Mouse (Mus musculus) c-Kit-positive CD71-positive TER-119-negative erythroid progenitor cells, embryonic 14.5 days (primary cell): ENCODE data around the gene Zfp300.

Source experiments
- DNase-seq: peaks from one replicate; pipeline ENCODE4 v3.0.0-alpha.2; 2013; ENCODE audit warnings: low read depth

The Zfp300 gene

GRCm38 (mm10) chrX:21088983-21089866 is at the start of gene Zfp300:
Zfp300 (minus strand) TSS chrX:21089527.
- DNase-seq: peak; percentile 40

- DNase-seq: no peak
Observed at GRCm38 (mm10) chrX:21115520-21115919, 26.2 kb upstream of the Zfp300 start, which contains the start of gene Ssxa1. Ssxa1 (plus strand) TSS chrX:21115820.

- no peak for DNase-seq
Observed at GRCm38 (mm10) chrX:21089867-21090239, 526 bp upstream of the Zfp300 start.

- no peak for DNase-seq
Observed at GRCm38 (mm10) chrX:21088645-21088982, 713 bp downstream of the Zfp300 start.

- no peak for DNase-seq
Observed at GRCm38 (mm10) chrX:21068106-21068505, 21.2 kb downstream of the Zfp300 start, which contains the start of gene Spaca5. Spaca5 (plus strand) TSS chrX:21068406.

GRCm38 (mm10) chrX:21062544-21062890 is 26.8 kb downstream of the Zfp300 start:
- DNase-seq: no peak

GRCm38 (mm10) chrX:21061866-21062543 is 27.3 kb downstream of the Zfp300 start, which contains the start of gene Zfp182:
Zfp182 (minus strand) TSS chrX:21062316.
- peak; percentile 60 for DNase-seq

GRCm38 (mm10) chrX:21061460-21061859 is 27.9 kb downstream of the Zfp300 start:
- peak; percentile 6 for DNase-seq
